Mouse (Mus musculus): ENCODE measurements at regions not wholly inside any gene's neighbourhood (a gene's known extent, or its start where the extent isn't known, plus 50 kb on each side); places are given as distances from the start of the nearest gene placed in this dataset.
"Not testable (repeated sequence)": the region's sequence is repeated elsewhere in the genome, so short reads cannot be mapped to it uniquely, and the experiment has no call there.

DNA sequence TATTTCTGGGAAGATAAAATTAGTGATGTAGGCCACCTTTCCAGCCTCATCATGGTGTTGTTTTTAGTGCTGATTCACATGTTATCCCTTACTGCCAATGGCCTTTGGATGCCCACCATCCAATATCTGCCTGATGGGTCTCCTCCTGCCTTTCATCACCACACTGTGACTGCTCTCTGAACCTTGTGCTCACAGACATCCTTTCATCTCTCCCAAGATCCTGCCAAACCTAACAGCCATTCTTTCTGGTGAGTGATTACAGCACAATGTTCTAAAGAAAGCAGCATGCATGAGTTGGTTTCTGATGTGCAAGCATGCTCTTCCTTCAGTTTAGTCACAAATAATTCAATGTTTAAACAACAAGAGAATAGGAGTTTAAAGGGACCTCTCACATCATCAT, 180.1 kb downstream of the Lyplal1 start:
- DNase-seq (ENCODE audit: low read depth, low spot score): no peak

DNA sequence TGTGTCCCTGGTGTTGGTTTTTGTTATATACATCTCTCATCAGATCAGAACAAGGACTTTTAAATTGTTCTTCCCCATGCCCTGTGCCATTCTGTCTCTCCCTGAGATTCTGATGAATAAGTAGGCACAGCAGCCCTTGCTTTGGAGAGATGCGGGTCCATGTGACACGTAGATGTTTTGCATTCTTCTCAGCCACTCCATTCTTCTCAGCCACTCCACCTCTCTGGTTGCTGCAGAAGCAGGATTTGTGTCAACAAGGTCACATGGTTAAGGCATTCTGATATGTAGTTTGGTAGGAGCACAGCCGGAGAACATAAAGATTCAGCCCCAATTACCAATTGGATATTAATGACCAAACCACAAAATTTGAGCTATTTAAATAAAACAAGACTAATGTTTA, 177.2 kb downstream of the Lyplal1 start:
- no peak for DNase-seq (ENCODE audit: low read depth, low spot score)

DNA sequence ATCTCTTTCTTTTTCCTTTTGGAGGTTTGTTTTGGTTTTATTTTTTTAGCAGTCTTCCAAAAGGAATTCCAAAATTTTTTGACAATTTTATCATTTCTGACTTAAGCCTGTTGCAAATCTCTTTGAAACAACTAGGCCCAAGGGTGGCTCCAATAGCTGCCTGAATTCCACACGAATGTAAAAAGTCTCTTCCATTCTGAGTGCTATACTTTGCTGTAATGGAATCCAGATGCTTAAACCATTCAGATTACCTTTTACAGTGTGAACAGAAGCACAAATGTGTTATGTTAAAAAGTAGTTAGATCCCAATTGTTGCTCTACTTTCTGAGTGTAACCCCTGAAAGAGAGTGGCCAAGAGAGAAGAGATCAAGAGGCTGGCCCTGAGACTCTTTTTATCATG, 176.6 kb downstream of the Lyplal1 start:
- no peak for DNase-seq (ENCODE audit: low read depth, low spot score)

DNA sequence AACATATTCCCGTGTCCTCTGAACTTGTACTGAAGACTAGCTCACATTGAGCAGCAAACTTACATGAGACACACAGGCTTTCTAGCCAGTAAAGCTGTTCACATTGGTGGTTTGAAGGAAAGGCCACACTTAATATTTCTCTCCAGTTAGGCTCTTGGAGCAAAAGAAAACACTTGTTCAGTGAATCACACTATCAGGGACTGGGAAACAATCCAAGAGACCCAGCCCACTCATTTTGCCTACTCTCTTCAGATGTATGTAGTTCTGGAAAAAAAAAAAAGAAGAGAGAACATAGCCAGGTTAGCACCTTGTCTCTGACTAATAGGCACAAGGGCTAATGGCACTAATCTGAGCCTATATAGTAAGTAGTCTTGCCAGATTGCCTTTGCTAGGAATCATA, 165.9 kb downstream of the Lyplal1 start:
- no peak for DNase-seq (ENCODE audit: low read depth, low spot score)

DNA sequence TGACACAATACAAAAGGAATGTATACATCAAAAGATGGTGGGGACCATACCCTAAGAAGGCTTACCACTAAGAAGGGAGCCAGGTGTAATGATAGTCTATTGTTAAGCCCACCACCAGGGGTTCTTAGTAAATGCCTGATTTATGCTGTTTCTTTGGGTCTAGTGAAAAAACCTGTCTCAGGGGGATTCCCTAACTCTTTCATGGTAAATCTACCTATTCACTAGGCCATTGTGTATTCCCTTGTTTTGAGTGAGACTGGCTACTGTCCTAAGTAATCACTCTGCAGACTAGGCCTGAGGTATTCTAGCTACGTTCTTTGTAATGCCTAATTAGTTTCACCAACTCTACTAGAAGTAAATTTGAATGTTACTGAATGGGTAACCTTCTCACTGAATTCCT, 161.3 kb downstream of the Lyplal1 start:
- not testable (repeated sequence) for DNase-seq (ENCODE audit: low read depth, low spot score)

DNA sequence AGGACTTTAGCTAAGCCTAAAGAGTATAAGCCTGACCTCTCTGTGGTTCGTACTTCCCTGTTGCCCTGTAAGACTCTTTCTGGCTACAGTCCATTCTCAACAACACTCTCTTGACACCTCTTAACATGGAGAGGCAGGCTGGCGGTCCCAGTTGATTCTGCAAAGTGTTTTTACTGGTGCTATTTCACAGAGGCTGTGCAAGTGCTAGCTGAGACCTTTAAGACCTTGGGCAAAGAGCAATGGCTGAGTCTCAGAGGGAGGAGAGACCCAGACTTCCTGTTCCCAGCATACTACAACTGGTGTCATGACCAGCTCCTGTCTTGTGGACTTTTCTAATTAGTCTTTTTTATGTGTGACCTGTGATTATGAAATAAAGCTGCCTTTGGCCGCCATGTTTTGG, 159.6 kb downstream of the Lyplal1 start:
- no peak for DNase-seq (ENCODE audit: low read depth, low spot score)

DNA sequence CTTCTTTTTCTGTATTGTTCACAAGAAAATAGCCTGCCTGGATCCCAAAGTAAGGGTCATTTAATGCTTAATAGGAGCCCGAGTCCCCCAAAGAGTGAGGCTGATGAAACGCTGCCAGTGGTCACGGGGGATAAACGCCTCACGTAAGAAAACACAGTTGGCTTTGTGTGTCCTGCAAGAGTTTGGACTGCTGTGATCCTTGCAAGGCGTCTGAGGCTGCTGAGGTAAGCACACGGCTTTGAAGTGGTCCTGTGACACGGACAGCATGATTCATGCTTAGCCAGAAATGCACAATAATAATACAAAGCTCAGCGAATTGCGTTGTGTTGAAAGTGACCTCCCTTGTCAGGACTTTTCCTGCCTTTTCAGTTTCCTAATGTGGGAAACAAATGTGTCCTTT, 158.8 kb downstream of the Lyplal1 start:
- no peak for DNase-seq (ENCODE audit: low read depth, low spot score)

DNA sequence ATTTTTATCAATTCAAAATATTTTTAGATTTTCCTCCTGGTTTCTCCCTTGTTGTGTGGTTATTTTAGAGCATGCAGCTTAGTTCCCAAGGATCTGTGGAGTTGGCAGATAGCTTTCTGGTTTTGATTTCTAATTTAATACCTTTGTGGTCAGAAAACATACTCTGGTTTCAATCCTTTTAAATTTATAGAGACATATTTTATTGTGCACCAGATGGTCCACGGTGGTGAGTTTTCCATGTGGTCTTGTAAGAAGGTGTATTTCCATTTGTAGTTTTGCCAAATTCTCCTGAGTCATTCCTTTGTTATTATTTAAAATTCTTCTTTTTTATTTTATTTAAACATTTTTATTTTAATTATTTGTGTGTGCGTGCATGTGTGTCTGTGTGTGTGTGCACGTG, 154.5 kb downstream of the Lyplal1 start:
- DNase-seq (ENCODE audit: low read depth, low spot score): no peak

DNA sequence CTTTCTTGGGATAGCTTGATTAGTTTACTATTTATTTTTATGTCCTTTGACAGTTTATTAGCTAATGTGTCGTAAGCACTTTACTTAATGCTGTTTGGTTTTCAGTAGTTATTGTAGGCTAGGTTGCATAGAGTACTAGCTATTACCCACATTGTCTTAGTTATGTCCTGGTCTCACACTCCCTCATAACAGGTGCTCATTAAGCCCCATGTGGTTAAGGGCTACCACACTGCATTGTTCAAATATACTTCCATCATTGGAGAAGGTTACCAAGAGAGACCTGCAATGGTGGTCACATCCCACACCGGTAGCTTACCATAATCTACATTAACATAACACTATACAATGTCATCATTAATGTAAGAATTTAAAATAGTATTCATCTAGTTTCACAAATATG, 153.3 kb downstream of the Lyplal1 start:
- no peak for DNase-seq (ENCODE audit: low read depth, low spot score)

DNA sequence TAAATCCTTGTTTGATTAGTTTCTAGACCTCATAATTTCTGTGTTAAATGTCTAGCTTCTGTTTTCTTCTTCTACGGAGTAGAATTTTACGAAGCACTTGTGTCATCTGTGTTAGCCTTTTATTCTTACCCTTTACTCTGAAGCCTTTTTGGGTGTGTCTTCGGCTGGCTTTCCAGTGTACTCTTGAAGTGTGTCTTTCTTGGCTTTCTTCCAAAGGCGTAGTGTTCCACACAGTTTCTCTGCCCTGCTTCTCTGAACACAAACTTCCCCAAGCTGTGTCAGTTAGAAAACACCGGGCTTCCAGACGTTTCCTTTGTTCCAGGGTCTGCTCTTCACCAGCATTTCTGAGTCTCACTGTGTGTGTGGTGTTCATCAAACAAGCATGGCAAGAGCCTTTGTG, 152.7 kb downstream of the Lyplal1 start:
- no peak for DNase-seq (ENCODE audit: low read depth, low spot score)

DNA sequence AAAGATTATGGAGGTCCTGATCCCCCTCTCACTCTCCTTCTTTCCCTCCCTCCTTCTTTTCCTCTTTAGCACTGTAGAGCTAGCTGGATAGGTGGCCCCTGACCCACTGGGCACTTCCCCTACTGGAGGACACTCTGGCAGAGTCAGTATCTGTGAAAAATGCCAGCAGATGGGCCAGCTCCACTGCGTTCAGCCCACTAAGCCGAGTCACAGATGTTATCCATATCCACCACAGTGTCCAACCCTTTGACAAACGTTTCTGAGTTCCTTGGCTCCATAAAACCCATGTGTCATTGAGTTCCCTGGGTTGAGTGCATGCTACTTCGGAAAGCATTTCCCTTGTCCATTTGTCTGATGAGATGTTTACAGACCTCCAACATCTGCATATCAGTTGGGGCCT, 149.9 kb downstream of the Lyplal1 start:
- DNase-seq (ENCODE audit: low read depth, low spot score): no peak

DNA sequence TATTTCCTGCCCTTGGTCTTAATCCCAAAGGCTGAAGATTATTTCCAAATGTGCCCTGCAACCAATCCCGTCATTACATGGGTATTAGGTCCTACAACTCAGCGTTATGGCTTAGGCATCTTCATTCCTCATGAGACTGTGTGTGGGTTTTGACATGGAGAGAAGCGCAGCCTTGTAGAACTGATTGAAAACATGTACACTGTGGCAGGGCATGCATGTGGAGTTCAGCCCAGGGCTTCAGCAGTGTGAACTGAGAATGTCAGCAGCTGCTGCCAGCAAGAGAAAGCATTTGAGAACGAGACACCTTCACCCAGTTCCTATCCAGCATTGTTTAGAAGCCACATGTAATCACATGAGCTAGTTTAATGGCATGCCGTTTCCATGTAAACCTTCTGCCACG, 149.3 kb downstream of the Lyplal1 start:
- DNase-seq (ENCODE audit: low read depth, low spot score): no peak

DNA sequence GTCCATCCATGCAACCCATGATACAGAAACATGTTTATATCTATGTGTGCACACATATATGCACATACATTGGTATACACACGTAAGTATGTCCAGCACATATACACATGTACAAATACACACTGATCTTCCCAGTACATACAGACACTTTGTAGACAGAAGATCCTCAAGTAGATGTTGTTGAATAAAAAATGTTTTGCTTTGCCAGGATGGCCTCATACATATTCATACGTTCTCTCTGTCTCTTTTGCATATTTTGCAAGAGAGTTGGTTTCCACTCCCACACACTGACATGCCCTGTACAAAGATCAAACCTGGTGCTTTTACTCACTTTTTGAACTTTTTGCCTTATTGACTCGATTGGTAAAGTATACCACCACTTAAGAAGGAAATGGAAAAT, 148.5 kb downstream of the Lyplal1 start:
- no peak for DNase-seq (ENCODE audit: low read depth, low spot score)

DNA sequence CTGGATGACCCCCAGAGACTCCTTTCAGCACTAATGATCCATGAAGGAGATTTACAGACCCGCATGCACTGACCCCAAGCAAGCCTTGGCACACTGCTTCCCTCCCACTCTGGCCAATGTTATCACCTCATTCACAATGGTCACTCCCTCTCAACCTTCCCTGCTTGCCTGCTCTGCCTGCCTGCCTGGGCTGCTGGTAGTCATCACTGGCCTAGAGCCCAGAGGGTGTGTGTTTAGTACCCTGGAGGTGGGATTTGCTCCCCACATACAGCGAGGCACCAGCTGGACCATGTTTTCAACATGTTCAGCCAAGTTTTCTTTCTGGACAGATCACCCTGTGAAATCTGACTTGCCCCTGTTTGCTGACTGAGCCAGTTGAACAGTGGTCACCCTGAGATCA, 147.9 kb downstream of the Lyplal1 start:
- no peak for DNase-seq (ENCODE audit: low read depth, low spot score)

DNA sequence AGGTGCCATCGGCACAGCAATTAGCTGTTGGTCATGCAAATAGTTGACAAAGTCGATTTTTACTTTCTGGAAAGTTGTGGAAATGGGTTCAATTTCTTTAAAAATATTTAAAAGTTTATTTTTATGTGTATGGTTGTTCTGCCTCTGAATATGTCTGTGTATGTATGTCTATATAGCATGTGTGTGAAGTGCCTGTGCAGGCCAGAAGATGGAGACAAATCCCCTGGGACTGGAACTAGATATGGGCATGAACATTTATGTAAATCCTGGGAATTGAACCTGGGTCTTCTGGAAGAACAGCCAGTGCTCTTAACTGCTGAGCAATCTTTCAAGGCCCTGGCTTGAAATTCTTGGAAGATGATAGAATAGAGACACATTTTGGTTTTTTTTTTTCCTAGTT, 140.0 kb downstream of the Lyplal1 start:
- no peak for DNase-seq (ENCODE audit: low read depth, low spot score)

DNA sequence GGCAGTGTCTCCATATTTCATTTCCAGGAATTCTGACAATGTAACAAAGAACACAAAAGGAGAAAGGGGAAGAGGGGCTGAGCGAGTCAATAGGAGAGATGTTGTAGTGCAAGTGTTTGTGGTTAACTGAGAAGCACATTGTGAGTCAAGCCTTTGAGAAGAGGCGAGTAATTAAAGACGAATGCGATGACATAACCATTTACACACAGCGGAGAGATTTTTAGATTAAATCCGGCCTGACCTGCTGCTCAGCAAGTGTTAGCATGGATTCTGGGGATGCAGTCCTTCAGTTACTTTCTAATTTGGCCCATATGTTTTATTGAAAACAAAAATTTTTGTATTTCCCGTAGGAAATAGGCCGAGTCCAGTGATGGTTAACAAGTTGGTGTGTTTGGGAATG, 127.7 kb downstream of the Lyplal1 start:
- DNase-seq (ENCODE audit: low read depth, low spot score): no peak

DNA sequence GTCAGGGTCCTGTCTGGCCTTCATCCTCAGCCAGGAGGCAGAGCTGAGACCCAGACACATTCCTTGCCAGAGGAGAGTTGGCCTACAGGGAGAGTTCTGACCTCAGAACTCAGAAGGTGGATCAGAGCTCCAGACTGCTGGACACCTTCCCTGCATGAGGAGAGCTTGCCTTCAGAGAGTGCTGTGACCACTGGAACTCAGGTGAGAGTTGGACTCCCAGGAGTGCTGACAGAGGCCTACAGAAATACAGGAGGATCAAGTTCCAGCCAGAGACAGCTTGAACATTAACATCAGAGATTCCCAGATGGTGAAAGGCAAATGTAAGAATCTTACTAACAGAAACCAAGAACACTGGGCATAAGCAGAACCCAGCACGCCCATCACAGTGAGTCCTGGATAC, 117.0 kb downstream of the Lyplal1 start:
- not testable (repeated sequence) for DNase-seq (ENCODE audit: low read depth, low spot score)

DNA sequence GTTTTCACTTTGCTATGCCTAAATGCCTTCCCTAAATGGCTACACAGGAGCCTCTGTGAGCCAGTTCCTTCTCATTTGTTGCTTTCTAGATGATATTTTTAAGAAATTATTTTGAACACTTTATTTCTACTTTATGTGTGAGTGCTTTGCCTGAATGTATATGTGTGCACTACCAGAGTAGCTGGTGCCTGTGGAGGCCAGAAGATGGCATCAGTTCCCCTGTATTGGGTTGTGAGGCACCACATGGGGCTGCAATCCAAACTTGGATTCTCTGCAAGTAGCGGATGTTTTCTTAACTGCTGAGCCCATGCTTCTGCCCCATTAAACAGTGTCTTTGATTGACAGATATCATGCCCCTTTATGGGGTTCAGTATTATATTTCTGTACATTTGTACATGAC, 103.7 kb downstream of the Lyplal1 start:
- no peak for DNase-seq (ENCODE audit: low read depth, low spot score)

DNA sequence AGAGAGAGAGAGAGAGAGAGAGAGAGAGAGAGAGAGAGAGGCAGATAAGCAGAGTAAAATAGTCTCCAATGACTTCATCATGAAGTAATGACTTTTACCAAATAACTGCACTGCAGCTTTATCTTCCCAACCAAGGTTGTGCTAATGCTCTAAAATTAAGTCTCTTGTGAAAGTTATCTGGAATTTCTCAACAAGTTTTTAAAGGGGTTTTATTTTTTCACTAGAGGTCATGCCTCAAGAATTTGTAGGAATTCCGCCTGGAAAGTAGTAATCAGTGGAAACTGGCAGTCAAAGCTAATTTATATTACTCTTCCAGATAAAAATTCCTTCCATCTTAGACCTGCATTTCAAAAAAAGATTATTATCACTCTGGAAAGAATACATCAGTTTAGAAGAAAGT, 102.9 kb downstream of the Lyplal1 start:
- no peak for DNase-seq (ENCODE audit: low read depth, low spot score)

DNA sequence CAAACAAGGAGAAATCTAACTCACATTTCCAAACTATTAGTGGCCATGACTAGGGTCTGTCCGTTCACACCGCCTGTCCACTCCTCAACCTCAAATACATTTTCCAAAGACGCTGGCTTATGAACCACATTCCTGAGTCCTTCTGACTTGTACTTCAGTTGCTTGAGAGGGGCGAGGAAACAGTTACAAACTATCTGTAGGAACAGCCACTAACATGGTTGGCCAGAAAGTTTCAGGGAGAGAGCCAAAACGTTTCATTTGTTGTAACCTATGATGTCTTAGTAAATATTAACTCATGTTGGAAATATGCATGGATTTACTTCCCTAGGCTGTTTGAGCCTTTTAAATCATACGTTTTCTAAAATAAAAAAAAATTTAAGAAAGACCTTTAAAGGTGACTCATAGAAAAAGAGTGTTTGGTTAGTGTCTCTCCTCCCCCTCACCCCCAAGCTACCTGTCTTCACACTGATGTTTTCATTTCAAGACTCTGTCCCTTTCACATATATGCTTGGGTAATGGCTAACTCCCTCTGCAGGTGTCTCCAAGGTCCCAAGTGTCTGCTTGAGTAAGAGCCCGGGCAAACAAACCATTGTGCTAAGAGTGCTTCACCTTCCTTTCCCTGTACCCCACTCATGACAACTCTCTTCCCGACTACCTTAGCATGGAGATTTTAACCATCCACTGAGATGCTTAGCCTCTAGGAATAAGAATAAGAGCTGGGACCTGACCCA, 101.1 kb downstream of the Lyplal1 start:
- no peak for DNase-seq (ENCODE audit: low read depth, low spot score)

DNA sequence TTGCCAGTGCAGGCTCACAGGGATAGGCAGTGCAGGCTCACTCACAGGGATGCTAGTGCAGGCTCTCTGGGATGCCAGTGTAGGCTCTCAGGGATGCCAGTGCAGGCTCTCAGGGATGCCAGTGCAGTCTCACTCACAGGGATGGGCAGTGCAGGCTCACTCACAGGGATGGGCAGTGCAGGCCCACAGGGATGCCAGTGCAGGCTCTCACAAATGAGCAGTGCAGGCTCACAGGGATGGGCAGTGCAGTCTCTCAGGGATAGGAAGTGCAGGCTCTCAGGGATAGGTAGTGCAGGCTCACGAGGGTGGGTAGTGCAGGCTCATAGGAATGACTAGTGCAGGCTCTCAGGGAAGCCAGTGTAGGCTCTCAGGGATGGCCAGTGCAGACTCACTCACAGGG, 99.6 kb downstream of the Lyplal1 start:
- DNase-seq (ENCODE audit: low read depth, low spot score): no peak

DNA sequence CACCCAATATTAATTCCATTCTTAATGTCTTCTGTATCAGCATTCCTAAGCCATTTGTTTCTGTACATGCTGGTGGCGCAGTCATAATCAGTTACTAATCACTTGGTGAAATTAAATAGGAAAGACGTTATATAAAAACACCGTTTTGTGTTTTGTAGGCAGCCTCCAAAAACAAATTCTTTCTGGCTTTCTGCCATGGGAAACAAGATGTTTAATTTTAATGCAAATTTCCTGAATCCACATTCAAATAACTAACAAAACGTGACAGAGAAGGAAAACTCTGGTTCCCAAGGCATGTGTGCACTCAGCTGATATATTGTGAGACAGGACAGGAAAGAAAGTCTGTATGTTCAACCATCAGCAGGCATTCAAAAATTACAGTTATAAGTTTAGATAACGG, 97.6 kb downstream of the Lyplal1 start:
- no peak for DNase-seq (ENCODE audit: low read depth, low spot score)

DNA sequence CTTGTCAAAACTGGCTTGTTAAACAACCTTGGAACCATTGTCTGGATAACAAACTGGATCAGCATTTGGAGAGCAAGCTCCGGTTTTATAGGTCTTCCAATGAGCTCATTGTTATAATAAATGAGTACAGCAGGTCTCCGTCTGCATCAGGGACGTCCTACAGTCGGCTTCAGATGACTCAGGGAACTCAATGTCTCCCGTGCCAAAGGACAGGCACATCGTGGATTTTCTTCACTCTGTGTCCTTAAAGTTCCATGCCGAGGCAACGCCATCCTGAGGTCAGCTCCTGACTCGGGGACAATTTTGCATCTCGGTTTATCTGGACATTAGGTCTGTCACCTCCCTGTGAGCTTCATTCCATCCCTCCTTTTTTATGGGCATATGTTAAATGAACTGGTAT, 85.2 kb downstream of the Lyplal1 start:
- no peak for DNase-seq (ENCODE audit: low read depth, low spot score)

DNA sequence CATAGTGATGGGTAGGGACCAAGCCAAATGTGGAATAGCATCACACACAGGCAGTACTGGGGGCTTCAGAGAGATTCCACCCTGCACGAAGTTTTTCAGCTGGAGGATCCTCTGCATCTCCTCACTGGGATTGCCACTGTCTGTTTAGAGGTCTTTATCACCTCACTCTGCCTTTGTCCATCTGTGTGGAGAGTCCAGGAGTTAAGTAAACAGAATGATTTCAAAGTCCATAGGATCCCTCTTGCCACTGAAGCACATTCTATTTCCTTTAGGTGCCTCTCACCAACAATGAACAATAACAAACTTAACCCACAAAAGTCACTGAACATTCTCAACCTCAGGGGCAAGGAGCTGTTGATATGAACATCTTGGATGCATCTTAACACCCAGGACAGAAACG, 82.7 kb downstream of the Lyplal1 start:
- no peak for DNase-seq (ENCODE audit: low read depth, low spot score)

Data from brain, embryonic 18.5 days (tissue).